Mouse (Mus musculus): ENCODE results near the gene Myh7. TPM values are rescaled to one million over a fixed set of nuclear protein-coding genes. Genes with fewer than 3 reads are reported as not detected.
"Not testable (repeated sequence)": the region's sequence is repeated elsewhere in the genome, so short reads cannot be mapped to it uniquely, and the experiment has no call there.

Gene Myh7
- total RNA-seq, 2 experiments from 2014 or later: 3.9 to 5.5 TPM

- intact Hi-C loops (cut with DNase I): no loop called here
Observed at GRCm38 (mm10) chr14:54948781-54949180, 45.6 kb downstream of the Myh7 start.

GRCm38 (mm10) chr14:54947008-54947407 lies 47.4 kb downstream of the Myh7 start:
- intact Hi-C loops (cut with DNase I); DNase-seq: not testable (repeated sequence)

More at GRCm38 (mm10) chr14:54948781-54949180, 45.6 kb downstream of the Myh7 start:
- no peak for DNase-seq

GRCm38 (mm10) chr14:54945975-54946704 lies 48.3 kb downstream of the Myh7 start:
- intact Hi-C loops (cut with DNase I): no loop called here
- DNase-seq: no peak

DNA sequence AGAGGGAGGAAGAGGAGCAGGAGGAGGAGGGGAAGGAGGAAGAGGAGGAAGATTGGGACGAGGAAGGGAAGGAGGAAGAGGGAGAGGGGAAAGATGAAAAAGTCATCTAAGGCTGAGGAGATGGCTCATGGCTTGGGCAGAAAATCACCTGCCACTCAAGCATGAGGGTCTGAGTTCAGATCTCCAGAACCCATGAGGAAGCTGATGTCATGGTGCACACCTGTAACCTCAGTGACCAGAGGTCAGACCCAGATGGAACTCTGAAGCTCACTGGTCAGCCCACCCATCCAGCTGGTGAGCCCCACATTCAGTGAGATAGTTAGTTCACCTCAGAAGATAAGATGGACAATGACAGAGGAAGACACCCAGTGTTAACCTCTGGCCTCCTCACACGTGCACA lies 49.5 kb downstream of the Myh7 start:
- DNase-seq: no peak
- intact Hi-C loops (cut with DNase I): no loop called here

DNA sequence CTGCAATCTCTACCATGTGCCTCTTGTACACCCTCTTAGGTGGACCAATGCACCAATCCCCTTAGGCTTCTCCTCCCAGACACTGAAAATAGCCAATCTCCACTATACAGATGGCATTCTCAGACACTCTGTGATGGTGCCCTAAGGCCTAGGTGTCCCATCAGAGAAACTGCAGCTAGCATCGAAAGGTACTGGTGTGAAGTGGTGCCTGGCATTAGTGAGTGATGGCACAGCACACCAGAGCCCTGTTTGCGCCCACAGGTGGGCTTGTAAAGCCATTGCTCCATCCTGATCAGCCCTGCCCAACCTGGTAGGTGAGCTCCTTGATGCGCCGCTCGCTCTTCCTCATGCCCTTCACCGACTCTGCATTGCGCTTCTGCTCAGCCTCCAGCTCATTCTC lies 50.5 kb downstream of the Myh7 start:
- DNase-seq: no peak
- intact Hi-C loops (cut with DNase I): no loop called here

DNA sequence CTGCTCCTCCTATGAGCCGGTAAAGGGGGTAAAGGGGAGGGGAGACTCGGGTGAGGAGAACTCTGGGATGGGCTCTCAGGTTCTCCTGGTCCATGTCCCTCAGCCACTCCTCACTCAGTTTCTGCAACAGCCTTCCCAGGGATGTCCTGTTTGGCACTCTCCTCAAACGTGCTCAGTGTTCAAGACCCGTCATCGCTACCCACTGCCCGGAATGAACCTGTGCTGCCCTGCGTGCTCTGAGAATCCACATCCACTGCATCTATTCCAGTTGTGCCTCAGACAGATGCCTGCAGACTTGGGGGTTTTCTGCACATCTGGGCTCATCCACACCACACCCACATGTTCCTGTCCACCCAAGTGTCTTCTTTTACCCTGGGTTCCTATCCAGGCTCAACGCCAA lies 51.9 kb downstream of the Myh7 start:
- no peak for DNase-seq
- intact Hi-C loops (cut with DNase I): no loop called here

GRCm38 (mm10) chr14:54941024-54941978 lies 53.1 kb downstream of the Myh7 start:
- intact Hi-C loops (cut with DNase I): no loop called here

GRCm38 (mm10) chr14:54940176-54940530 lies 54.3 kb downstream of the Myh7 start:
- intact Hi-C loops (cut with DNase I): no loop called here
- no peak for DNase-seq

More at GRCm38 (mm10) chr14:54941024-54941978, 53.1 kb downstream of the Myh7 start:
- no peak for DNase-seq

- DNase-seq: peak; percentile 56
- intact Hi-C loops (cut with DNase I): no loop called here
Observed at GRCm38 (mm10) chr14:54939434-54940175, 54.8 kb downstream of the Myh7 start.

GRCm38 (mm10) chr14:54938431-54939219 lies 55.8 kb downstream of the Myh7 start:
- intact Hi-C loops (cut with DNase I): no loop called here
- DNase-seq: no peak

DNA sequence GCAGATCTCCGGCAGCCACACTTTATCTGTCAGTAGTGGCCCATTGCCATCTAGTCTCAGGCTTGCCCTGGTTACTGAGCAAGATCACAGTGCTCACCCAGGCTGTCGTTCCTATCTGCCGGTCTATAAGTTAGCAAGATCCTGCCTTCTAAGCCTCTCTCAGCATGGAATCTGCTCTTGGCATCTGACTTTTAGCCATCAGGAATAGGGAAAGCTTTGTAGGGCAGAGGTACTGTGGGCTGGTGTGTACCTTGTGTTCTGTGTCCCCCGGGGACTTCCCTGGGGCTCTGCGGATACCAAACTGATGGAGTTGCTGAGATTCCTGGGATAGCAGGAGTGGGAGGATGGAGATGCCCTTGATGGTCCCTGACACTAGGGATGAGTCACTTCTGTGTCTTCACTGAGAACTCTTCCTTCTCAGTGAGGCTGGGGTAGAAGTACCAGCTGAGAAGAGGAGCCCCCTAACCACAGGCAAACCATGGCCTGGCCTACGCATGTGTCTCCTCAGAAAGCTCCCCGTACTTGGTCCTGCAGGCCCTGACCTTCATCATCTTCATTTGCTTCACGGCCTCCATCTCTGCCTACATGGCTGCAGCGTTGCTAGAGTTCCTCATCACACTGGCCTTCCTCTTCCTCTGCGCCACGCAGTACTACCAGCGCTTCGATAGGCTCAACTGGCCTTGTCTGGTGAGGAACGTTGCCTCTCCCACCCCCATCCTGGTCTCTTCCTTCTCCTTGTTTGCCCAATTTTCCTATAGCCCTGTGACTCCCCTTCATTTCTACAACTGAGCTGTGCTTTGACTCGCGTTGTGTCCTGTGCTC lies 56.9 kb downstream of the Myh7 start:
- intact Hi-C loops (cut with DNase I): no loop called here
- DNase-seq: no peak

DNA sequence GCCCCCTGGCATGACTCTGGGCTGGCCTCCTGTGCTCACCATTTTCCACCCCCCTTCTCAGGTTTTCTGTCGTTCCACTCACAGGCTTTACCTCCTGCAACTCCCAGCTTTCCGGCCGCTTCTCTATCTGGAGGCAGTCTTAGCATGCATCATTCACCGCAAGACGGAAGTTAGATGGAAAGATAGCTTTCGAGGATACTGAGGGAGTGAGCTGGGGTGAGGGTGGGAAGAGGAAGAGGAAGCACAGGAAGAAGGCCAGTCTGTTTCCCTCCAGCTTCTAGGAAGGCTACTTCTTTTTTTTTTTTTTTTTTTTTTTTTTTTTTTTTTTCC lies 57.6 kb downstream of the Myh7 start:
- no peak for DNase-seq
- intact Hi-C loops (cut with DNase I): no loop called here

DNA sequence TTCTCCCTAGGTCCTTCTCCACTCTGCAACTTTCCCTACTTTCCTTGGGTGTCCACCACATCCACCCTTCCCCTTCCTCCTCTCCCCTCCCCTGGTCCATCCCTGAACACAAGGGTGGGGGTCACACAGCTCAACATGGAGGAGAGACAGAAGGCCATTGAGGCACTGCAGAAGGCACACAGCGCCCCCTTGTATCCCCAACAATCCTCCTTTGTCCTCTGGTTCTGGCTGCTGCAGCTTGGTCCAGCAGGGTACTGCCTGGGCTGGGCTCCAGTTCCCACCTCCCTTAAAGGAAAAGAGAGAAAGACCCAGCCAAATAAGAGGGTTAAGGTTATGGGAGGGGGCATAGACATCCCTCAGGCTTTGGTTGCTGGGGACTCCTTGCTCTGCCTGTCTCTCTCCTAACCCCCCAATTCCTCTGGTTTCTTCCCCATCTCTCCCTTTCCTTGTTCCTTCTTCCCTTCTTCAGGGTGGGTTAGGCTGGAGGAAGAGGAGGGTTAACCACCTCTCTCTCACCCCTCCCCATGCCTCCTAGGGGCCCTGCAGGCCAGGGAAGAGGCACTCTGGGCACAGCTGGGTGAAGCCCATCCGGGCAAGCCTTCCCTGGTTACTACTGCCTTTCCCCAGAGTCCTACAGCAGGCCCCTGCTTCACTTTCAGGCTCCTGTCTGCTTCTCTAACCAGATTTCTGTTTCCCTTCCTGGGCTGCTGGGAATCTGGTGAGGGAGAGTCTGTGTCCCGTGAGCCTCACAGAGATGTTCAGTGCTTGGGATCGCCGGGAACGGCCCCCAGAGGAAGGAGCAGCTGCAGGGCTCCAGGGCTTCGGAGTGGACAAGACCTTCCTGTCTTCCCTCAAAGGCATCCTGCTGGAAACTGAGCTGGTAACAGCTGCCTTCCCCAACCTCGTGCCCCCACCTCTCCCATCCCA lies 58.3 kb downstream of the Myh7 start, which contains the start of gene Cmtm5:
Cmtm5 (plus strand) TSS at position 358 of the 927 bp plus-strand sequence.
- peak; percentile 75 for DNase-seq
- intact Hi-C loops (cut with DNase I): no loop called here

- intact Hi-C loops (cut with DNase I): no loop called here
- peak; percentile 33 for DNase-seq
Observed at GRCm38 (mm10) chr14:54932645-54933150, 61.7 kb downstream of the Myh7 start, which contains the start of gene Il25. Il25 (plus strand) TSS chr14:54932695.

- intact Hi-C loops (cut with DNase I): no loop called here
- DNase-seq: peak; percentile 38
Observed at GRCm38 (mm10) chr14:54930431-54930830, 64.0 kb downstream of the Myh7 start.

GRCm38 (mm10) chr14:54929801-54930200 lies 64.6 kb downstream of the Myh7 start:
- intact Hi-C loops (cut with DNase I): no loop called here
- no peak for DNase-seq

DNA sequence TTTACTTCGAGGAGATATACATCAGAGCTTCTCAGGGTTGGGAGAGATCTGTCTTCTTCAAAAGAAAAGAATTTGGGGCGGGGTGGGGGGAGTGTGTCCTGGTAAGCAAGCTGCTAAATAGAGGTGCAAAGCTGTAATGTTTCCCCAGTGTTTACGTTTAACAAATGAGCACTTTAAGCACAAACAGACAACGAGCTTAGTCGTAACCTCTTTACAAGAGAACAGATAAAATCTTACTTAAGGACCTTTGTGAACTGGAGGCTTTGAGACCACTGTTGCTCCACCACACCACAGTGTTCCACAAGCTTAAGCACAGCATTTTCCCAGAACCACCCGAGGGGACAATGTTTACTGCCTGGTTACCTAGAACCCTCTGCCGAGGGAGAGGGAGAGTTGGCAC lies 67.1 kb downstream of the Myh7 start:
- no peak for DNase-seq

More for the DNA sequence above, 67.1 kb downstream of the Myh7 start:
- intact Hi-C loops (cut with DNase I): no loop called here

Data from left cerebral cortex, postnatal 4 days (tissue).